Mouse (Mus musculus): ENCODE results near the gene Vamp2.

Gene Vamp2

DNA sequence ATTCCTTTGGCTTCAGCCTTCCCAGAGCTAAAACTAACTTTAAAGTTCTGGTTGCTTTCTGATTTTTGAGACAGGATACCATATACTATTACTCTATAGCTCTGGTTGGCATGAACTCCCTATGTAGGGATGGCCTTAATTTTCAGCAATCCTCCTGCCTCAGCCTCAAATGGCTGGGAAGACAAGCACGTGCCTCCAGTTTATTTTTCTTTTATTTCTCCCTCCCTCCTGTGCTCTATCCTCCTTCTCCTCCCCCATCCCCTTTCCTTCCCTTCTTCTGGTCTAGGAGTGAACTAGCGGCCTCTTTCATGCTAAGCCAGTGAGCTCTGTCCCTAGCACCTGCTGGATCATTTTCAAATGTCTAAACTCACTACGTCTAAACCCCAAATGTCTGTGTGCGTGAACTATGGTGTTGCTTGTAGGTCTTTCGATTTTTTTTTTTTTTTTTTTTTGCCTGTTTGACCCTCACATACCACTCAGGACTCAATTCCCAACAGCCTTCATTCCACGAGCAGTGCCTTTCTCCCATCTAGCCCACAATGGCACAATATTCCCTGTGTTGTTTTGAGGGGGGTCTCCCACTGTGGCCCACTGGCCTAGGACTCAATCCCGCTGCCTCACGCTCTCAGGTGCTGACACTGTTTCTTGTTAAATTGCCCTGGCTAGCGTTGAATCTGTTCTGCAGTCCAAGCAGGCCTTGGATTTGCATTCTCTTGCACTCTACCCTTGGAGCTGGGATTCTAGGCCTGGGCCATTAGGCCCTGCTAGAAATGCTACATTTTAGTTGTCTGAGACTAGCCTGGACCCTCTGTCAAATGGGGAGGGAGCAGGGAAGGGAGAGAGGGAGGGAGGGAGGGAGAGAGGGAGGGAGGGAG lies 23.8 kb upstream of the Vamp2 start:
- DNase-seq (ENCODE audit: extremely low read depth, low read depth, low spot score): no peak

DNA sequence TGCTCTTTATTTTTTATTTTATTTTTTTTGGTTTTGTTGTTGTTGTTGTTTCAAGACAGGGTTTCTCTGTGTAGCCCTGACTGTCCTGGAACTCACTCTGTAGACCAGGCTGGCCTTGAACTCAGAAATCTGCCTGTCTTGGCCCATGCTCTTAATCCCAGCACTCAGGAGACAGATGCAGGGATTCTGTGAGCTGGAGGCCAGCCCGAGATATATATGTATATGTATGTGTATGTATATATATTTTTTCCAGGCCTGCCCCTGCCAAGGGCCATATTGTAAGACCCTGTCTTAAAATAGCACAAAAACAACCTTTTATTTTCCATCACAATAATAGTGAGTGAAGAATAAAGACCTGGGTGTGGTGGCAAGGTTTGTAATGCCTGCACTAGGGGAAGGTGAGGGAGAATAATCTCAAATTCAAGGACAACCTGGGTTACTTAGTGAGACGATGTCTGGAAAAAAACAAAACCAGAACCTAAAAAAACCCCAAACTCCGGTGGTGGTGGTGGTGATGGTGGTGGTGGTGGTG lies 22.8 kb upstream of the Vamp2 start:
- no peak for DNase-seq (ENCODE audit: extremely low read depth, low read depth, low spot score)

DNA sequence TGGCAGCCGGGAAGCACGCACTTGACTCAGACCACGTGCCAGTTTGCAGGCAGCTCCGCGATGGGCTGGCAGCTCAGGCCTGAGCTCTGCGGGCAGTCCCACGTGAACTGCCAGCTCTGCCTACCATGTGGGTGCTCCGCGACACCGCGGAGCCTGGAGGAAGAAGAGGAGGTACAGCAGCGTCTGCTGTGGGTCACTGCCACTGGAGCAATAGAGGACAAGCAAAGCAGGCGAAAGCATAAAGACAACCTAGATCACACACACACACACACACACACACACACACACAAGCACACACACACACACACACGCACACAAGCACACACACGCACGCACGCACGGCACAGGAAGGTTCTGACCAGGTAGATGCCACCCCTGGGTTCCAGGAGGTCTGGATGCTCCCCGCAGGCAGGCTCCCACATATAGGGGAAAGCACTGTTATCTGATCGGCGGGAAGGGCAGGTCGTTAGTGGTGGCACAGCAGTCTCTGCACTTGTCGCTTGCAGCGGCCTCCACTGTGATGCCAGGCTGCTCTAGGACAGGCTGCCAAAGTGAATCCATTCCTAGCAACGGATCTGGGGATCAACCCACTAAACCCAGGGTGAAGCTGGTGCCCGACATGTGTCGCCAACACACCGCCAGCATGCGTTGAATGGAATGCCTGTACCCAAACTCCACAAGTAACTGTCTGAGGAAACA lies 22.0 kb upstream of the Vamp2 start:
- DNase-seq (ENCODE audit: extremely low read depth, low read depth, low spot score): no peak

DNA sequence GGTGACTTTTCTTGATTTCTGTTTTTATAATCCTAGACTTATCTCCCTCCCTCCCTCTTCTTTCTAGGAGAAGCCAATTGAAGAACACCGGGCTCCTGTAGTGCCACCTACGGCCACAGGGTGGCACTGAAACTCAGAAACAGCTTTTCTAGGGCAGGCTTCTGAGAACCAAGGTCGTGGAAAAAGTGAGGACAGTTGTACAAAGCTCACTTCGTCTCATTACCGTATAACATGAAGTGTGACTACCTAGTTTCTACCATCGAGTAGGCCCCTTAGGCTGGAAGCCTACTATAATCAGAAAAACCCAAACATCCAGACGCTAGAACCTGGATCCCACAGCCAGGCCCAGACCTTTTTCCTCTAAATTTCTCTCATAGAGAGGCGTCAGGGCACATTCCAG lies 21.3 kb upstream of the Vamp2 start:
- DNase-seq (ENCODE audit: extremely low read depth, low read depth, low spot score): no peak

DNA sequence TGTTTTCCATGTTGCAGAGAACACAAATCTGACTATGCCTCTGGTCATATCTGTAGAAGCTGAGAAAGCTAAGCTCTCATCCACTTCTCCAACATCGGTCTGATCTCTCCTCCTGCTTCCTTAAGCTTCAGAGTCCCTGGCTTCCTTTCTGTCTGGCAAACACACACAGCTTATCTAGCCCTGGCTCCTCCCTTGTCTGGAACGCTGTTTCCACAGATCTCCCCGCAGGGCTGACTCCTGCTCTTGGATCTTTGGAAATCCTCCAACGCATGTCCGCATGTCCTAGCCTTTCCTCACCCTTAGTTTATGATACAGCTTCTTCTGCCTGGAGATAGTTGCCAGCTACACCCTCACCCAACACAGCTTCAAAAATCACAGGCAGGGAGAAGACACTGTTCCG lies 20.7 kb upstream of the Vamp2 start:
- no peak for DNase-seq (ENCODE audit: extremely low read depth, low read depth, low spot score)

DNA sequence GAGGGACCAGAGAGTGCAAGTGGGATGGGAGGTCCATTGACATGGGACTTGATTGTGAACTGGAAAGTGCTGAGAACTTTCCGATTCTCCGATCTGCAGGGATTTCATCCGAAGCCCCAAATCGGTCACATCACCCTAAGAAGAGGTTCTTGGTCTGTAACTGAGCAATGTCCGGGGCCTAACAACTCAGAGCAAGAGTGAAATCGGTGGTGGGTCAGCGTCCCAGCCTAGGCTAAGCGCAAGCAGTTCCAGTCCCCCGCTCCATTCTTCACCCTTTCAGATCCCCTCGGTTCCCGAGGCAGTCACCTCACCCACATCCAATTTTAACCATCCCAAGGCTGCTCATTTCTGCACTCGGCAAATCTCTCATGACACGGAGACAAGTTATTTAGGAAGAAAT lies 18.2 kb upstream of the Vamp2 start:
- DNase-seq (ENCODE audit: extremely low read depth, low read depth, low spot score): no peak

DNA sequence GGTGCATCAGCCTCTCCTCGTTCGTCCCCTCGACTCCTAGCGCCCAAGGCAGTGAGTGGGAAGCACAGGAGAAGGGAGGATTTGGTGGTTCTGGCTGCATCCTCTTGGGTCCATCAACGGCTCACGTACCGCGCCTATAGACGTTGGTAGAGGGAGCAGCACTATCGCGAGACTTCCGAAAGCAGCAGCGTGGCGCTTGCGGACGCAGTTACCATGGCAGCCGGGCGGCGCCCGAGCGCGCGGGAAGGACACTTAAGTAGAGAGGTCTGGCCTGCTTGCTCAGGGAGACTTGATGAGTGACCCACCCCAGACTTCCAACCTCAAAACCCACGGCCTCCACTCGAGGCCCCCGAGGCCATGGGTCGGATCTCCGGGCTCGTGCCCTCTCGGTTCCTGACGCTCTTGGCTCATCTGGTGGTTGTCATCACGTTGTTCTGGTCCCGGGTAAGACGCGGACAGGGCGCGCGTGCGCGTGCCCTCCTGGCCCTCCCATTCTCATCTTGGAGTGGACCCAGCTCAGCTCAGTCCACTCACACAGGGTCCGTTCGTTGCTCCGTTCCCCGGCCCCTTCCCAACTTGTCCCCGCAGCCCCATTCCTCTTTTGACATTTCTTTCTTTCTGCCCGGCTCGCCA lies 17.6 kb upstream of the Vamp2 start, which contains the start of gene Tmem107:
Gene Tmem107 (plus strand): TSS at position 217 of the 633 bp plus-strand sequence.
- no peak for DNase-seq (ENCODE audit: extremely low read depth, low read depth, low spot score)

DNA sequence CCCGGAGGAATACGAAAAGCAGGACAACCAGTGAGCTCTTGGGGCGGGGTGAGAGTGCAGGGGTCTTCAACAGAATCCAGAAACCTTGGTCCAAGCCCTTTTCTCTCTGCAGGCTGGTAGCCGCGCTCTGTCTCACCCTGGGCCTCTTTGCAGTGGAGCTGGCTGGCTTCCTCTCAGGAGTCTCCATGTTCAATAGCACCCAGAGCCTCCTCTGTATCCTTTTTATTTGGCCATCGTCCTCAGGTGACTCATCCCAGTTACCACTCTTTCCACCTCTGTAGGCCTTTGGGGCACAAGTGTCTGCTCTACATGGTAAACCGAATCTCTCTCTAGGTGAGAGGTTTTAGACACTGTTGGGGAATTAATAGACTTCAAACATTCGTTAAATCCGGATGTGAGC lies 17.0 kb upstream of the Vamp2 start:
- no peak for DNase-seq (ENCODE audit: extremely low read depth, low read depth, low spot score)

DNA sequence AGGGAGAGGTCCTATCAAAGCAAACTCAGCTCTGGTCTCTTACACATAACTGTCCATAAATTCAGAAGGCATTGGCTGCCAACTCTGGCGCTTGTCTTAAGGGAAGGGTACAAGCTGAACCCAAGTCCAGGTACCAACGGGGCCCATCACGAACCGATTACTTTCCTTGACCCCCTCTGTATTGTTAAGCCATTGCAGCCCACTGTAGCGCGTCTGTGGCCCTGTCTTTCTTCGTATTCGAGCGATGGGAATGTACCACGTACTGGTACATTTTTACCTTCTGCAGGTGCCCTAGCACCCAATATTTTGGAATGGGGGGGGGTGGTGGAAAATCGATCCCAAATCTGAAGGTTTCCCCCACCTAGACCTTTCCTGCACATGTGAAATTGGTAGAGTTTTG lies 16.1 kb upstream of the Vamp2 start:
- no peak for DNase-seq (ENCODE audit: extremely low read depth, low read depth, low spot score)

DNA sequence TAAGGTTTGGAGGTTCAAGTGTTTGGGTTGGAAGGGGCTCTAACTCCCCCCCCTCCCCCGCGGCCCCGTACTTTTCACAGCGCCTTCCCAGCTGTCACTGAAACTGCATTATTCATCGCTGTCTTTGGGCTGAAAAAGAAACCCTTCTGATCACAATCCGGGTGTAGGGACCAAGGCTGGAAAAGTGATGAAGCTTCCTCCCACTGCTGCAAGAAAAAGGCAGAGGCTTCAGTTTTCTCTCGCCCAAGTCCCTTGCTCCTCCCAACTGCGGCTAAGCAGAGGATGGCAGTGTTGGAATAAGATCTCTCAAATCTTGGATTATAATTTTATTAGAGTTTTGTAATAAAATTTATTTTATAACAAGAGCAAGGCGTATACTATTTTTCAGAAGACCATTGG lies 15.6 kb upstream of the Vamp2 start:
- DNase-seq (ENCODE audit: extremely low read depth, low read depth, low spot score): no peak

DNA sequence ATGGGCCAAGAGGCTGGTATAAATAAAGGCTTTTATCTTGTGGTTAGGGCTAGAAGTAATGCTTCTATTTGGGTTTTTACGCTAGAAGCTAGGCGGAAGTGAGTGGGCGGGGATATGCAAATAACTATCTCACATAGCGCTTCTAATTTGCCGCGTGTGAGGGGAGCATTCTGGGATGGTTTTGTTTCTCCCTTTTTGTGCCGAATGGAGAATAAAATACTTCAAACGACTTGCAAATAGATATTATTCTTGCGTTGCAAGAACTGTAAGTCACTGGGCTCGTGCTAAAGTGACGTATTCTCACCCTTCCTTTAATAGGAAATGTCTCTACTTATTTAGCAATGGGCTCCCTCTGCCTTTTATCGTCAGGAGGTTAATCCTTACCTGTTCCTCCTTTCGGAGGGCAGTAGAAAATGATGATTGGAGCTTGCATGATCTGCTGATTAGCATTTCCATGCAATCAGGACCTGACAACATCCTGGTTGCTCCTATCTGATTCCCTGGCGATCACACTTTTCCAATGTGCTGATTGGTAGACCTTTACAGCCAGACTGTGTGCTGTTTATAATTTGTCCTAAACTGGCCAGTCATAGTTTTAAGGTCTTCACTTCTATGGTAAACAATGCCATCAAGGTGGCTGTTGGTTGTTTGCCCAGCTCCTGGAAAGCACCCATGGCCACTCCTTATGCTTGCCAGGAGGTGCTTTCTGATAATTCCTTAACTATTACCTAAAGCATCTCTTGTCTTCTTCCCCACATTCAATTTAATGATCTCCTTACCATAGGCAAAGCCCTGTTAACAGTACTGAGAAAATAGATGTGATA lies 15.0 kb upstream of the Vamp2 start:
- DNase-seq (ENCODE audit: extremely low read depth, low read depth, low spot score): no peak

DNA sequence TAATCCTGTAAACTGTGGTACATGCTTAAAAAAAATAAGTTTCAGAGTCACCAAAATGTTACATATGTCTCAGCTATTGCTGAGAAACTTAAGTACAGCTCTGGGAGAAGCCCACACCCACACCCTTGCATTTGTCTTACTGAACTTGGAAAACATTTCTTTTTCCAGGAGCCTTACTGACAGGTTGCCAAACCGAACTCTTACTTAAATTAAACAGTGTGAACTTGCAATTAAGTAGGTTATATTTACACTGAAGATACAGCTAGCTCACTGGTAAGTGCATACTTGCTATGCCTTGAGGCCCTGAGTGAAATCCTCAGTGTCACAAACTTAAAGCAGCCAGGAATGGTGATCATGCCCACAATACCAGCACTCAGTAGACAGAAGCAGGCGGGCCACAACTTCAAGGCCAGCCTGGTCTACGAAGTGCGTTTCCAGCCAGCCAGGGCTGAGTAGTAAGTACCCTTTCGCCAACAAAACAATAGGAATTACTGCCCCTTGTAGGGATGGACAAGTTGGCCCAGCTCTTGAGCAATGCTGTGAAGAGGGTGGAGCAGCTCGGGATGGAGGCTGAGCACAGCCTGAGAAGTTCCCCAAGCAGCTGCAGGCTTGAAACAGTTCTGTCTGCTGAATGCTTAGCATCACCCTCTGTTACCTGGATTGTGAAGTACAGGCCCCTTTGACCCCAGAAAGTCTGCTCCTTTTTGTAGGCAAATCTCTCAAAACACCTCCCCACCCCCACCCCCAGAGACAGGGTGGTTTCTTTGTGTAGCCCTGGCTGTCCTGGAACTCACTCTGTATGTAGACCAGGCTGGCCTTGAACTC lies 14.1 kb upstream of the Vamp2 start:
- no peak for DNase-seq (ENCODE audit: extremely low read depth, low read depth, low spot score)

DNA sequence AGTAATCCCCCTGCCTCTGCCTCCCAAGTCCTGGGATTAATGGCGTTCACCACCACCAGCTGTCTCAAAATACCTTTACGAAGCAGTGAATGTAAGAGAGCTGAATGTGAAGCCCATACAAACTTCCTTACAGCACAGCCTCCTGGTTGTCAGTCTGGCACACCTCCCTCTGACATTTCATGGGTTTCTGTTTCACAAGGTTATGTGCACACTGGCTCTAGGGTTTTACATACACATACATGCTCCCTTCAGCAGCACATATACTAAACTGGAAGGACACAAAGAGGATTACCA lies 13.6 kb upstream of the Vamp2 start:
- no peak for DNase-seq (ENCODE audit: extremely low read depth, low read depth, low spot score)

DNA sequence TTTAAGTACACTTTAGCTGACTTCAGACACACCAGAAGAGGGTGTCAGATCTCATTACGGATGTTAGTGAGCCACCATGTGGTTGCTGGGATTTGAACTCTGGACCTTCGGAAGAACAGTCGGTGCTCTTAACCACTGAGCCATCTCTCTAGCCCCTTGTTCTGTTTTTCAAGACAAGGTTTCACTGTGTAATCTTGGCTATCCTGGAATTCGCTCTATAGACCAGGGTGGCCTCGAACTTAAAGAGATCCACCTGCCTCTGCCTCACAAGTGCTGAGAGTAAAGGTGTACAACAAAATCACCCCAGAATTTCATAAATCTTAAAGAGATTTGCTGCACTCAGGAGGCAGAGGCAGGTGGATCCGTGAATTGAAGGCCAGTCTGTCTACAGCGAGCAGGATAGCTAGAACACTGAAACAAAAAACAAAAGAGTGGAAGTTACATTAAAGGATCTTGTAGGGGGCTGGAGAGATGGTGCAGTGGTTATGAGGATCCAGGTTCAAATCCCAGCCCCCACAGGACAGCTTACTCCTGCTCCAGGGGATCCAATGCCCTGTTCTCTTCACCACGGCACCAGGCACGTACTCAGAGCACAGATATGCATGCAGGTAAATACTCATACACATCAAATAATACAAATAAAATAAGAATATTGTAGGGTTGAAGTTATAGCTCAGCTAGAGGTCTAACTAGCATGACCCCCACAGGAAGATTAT lies 12.4 kb upstream of the Vamp2 start:
- no peak for DNase-seq (ENCODE audit: extremely low read depth, low read depth, low spot score)

DNA sequence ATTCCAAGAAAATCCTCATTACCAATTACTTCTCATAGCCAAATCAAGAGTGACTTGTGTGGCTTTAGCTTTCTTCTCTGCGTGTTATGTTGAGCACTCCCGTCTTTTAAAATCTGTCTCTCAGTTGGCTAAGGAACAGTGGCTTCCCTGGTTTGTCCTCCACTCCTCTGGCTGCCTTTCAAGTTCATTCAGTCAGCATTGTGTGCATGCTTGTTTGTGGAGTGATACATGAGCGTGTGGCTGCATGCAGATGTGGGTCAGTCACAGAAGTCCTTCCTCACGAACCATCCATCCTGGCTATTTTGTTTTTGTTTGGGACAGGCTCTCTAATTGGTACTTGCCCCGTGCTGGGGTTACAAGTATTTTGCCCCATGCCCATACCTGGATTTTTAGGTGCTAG lies 11.7 kb upstream of the Vamp2 start:
- DNase-seq (ENCODE audit: extremely low read depth, low read depth, low spot score): no peak

DNA sequence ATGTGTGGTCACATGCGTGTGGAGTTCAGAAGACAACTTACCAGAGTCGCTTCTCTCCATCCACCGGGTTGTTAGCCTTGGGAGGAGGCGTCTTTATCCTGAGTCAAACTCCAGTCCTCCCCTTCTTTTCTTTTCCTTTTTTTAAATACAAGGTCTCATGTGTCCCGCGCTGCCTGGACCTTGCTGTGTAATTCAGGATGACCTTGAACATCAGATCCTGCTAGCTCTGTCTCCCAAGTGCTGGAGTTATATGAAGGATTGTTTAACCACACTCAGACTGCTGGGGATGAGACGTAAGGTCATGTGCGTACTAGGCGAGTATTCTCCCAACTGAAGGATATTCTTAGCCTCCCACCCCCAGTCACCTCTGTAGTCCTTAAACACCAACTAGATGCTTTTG lies 11.0 kb upstream of the Vamp2 start:
- DNase-seq (ENCODE audit: extremely low read depth, low read depth, low spot score): no peak

DNA sequence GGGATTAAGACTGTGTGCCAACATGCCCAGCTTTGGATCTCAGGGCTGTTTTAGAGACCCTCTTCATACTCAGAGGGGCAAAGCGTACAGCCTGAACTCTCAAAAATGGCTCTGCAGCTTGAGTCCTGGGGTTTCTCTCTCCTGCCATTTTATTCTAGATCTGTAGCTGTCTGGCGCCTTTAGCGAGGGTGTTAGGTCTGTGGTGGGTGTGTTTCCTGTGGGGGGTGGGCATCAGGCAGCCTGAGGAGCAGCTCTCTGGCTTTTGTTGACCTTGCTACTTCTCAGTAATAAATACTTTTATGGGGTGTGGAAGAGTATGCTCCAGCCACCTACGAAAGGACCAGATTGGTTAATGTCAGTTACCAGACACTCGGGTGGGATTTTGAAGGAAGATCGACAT lies 10.2 kb upstream of the Vamp2 start:
- no peak for DNase-seq (ENCODE audit: extremely low read depth, low read depth, low spot score)

DNA sequence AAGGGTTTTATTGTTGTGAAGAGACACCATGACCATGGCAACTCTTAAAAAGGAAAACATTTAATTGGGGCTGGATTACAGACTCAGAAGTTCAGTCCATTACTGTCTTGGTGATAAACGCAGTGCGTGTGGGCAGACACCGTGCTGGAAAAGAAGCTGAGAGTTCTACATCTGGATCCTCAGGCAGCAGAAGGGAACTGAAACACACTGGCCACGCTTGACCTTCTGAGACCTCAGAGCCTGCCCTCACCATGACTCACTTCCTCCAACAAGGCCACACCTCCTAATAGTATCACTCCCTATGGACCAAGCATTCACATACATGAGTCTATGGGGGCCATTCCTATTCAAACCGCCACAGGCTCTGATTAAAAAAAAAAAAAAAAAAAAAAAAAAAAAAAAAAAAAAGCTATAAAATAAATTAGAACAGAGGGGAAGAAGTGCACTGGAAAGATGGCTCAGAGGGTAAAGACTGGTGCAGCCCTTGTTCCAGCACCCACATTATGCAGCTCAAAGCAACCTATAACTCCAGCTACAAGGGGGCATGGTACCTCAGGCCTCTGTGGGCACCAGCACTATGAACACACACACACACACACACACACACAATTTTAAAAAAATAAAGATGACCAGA lies 9.4 kb upstream of the Vamp2 start:
- DNase-seq (ENCODE audit: extremely low read depth, low read depth, low spot score): no peak
